Mouse (Mus musculus) effector memory CD4-positive, alpha-beta T cell, adult 5 months (primary cell): ENCODE data around the gene Sh3d19. TPM values are rescaled to one million over a fixed set of nuclear protein-coding genes. Genes with fewer than 3 reads are reported as not detected.

Experiments used
- polyA plus RNA-seq: library from polyadenylated mRNA; unstranded; fragments of 100-300 nt; shearing (Covaris generic); gene quantifications from one replicate; pipeline ENCODE4 v1.2.1, GENCODE M21; 2017

The Sh3d19 gene
- polyA plus RNA-seq: 3.7 TPM

GRCm38 (mm10) chr3:85970742-85971598 is at the start of gene Sh3d19:
Gene Sh3d19, plus strand, starts transcription at chr3:85971109.

GRCm38 (mm10) chr3:86002423-86002822 is 31.5 kb downstream of the Sh3d19 start, which contains the start of gene Prss48:
Gene Prss48, minus strand, starts transcription at chr3:86002491.

GRCm38 (mm10) chr3:86142263-86142933 is 171.5 kb downstream of the Sh3d19 start, which contains the start of gene Rps3a1:
Gene Rps3a1, minus strand, starts transcription at chr3:86142702.

Other genes starting within 250 kb of the Sh3d19 start
- 0.34 TPM for gene Fam160a1, start 153.8 kb upstream of the Sh3d19 start, polyA plus RNA-seq
- gene Glt28d2, start 83.6 kb upstream of the Sh3d19 start, polyA plus RNA-seq: 0.54 TPM
- gene Gm37240, start 83.6 kb upstream of the Sh3d19 start, polyA plus RNA-seq: 0.74 TPM
- not detected for gene Prss48, start 31.4 kb downstream of the Sh3d19 start, polyA plus RNA-seq
- 1,837 TPM for gene Rps3a1, start 171.6 kb downstream of the Sh3d19 start, polyA plus RNA-seq